Mouse (Mus musculus) T-helper 2 cell (primary cell): ENCODE measurements around the gene Enpep.

Source experiments
- in situ Hi-C: fragments of 300-600 bp; cut with MboI, MseI; formaldehyde crosslinking; loops from one replicate; pipeline ENCODE4 v1.15.1; 2025; ENCODE audit warnings: high pct_unique_total_duplicates

The Enpep gene

GRCm38 (mm10) chr3:129254246-129254645, 78.3 kb downstream of the Enpep start:
- in situ Hi-C loops = no loop called here

- in situ Hi-C loops = no loop called here
These were observed 81.5 kb downstream of the Enpep start for GRCm38 (mm10) chr3:129250997-129251396.

- in situ Hi-C loops = no loop called here
These were observed 93.8 kb downstream of the Enpep start for GRCm38 (mm10) chr3:129238664-129239258.

- in situ Hi-C loops = no loop called here
These were observed 94.5 kb downstream of the Enpep start for GRCm38 (mm10) chr3:129238010-129238409.

GRCm38 (mm10) chr3:129227331-129227730, 105.2 kb downstream of the Enpep start:
- in situ Hi-C loops = no loop called here

GRCm38 (mm10) chr3:129226681-129227080, 105.8 kb downstream of the Enpep start:
- in situ Hi-C loops = no loop called here

- in situ Hi-C loops = no loop called here
These were observed 106.8 kb downstream of the Enpep start for GRCm38 (mm10) chr3:129225577-129226289.

GRCm38 (mm10) chr3:129224806-129225576, 107.5 kb downstream of the Enpep start:
- in situ Hi-C loops = loop anchor here (25.0 kb wide), 2 partner anchors 1438 to 1588 kb away; partner anchors contain the start of genes Alpk1, Neurog2 and Tifa

- in situ Hi-C loops = loop anchor here (25.0 kb wide), 2 partner anchors 1437 to 1587 kb away; partner anchors contain the start of genes Alpk1, Neurog2 and Tifa
These were observed 108.3 kb downstream of the Enpep start for GRCm38 (mm10) chr3:129223964-129224805.

- in situ Hi-C loops = loop anchor here (25.0 kb wide), 2 partner anchors 1436 to 1586 kb away; partner anchors contain the start of genes Alpk1, Neurog2 and Tifa
These were observed 109.1 kb downstream of the Enpep start for GRCm38 (mm10) chr3:129223401-129223800.

- in situ Hi-C loops = loop anchor here (25.0 kb wide), 2 partner anchors 1435 to 1585 kb away; partner anchors contain the start of genes Alpk1, Neurog2 and Tifa
These were observed 109.9 kb downstream of the Enpep start for GRCm38 (mm10) chr3:129222448-129223290.

GRCm38 (mm10) chr3:129221380-129222260, 110.9 kb downstream of the Enpep start:
- in situ Hi-C loops = loop anchor here (25.0 kb wide), 2 partner anchors 1434 to 1584 kb away; partner anchors contain the start of genes Alpk1, Neurog2 and Tifa

- in situ Hi-C loops = loop anchor here (25.0 kb wide), 2 partner anchors 1434 to 1584 kb away; partner anchors contain the start of genes Alpk1, Neurog2 and Tifa
These were observed 111.7 kb downstream of the Enpep start for GRCm38 (mm10) chr3:129220681-129221379.

- in situ Hi-C loops = loop anchor here (25.0 kb wide), 2 partner anchors 1433 to 1583 kb away; partner anchors contain the start of genes Alpk1, Neurog2 and Tifa
These were observed 112.3 kb downstream of the Enpep start for GRCm38 (mm10) chr3:129220086-129220670.
